10 mouse cellular contexts compared by ENCODE assay signal in genomic region chr3:84580716-84581115, GRCm38 (mm10). TPM values are rescaled to one million over a fixed set of nuclear protein-coding genes. Genes with fewer than 3 reads are reported as not detected.
DNase-seq lines count a peak whose midpoint lies in the region; ATAC-seq and TF ChIP-seq lines count a peak whose summit lies in the region.
"Had no signal": no experiment of that assay in that cellular context is flagged by ENCODE, and none has a peak within 500 bp of the region (broad histone marks: within the 10 kb centered on the region; RNA-seq: fewer than 3 reads in every experiment).

No protein-coding gene starts in this region.

- peak overlapping the region; percentile 83 for H3K4me3 ChIP-seq in gastrocnemius, adult 2 months
- no peak overlapping the region for H3K4me3 ChIP-seq in midbrain, embryonic 11.5 days (ENCODE audit: low read depth, low read length)
- no peak overlapping the region for H3K4me3 ChIP-seq in midbrain, embryonic 10.5 days
- H3K4me3 ChIP-seq in liver, embryonic 13.5 days (replicated peaks) = peak overlapping the region; percentile 70
- peak overlapping the region; percentile 88 for H3K4me3 ChIP-seq in stomach, embryonic 16.5 days (replicated peaks; ENCODE audit: low read length)

- peaks cover 14% of the 10 kb centered on the region for H3K4me1 ChIP-seq in midbrain, embryonic 11.5 days (ENCODE audit: control insufficient read depth, insufficient read depth, low read length)
- peaks cover 33% of the 10 kb centered on the region for H3K4me1 ChIP-seq in midbrain, embryonic 10.5 days
- H3K4me1 ChIP-seq in liver, embryonic 13.5 days (replicated peaks) = peaks cover 36% of the 10 kb centered on the region
- H3K4me1 ChIP-seq in stomach, embryonic 16.5 days (ENCODE audit: control insufficient read depth, insufficient read depth, low read length) = peaks cover 11% of the 10 kb centered on the region

- 69% methylated on average over 4 of the region's 4 CpGs for WGBS in midbrain, embryonic 11.5 days
- 72% methylated on average over 4 of the region's 4 CpGs for WGBS in midbrain, embryonic 10.5 days
- 16% methylated on average over 4 of the region's 4 CpGs for WGBS in liver, embryonic 13.5 days (ENCODE audit: insufficient replicate concordance)
- WGBS in stomach, embryonic 16.5 days = 16% methylated on average over 4 of the region's 4 CpGs

- TF ChIP-seq CTCF in gastrocnemius, adult 2 months (IDR thresholded peaks at IDR 0.05) = no peak

- H3K9ac ChIP-seq in midbrain, embryonic 11.5 days (ENCODE audit: low read length) = no peak overlapping the region
- H3K9ac ChIP-seq in liver, embryonic 13.5 days = no peak overlapping the region
- peak overlapping the region; percentile 46; the same call in 1 of the 2 replicates for H3K9ac ChIP-seq in stomach, embryonic 16.5 days (ENCODE audit: low read length)

- H3K36me3 ChIP-seq in midbrain, embryonic 11.5 days (ENCODE audit: control insufficient read depth, insufficient read depth, low read length) = no peaks in the 10 kb centered on the region
- no peaks in the 10 kb centered on the region for H3K36me3 ChIP-seq in midbrain, embryonic 10.5 days
- H3K36me3 ChIP-seq in liver, embryonic 13.5 days = no peaks in the 10 kb centered on the region
- H3K36me3 ChIP-seq in stomach, embryonic 16.5 days (ENCODE audit: control insufficient read depth, insufficient read depth, low read length) = no peaks in the 10 kb centered on the region

- no peak overlapping the region for H3K4me2 ChIP-seq in midbrain, embryonic 11.5 days
- H3K4me2 ChIP-seq in liver, embryonic 13.5 days = peak overlapping the region; percentile 93
- H3K4me2 ChIP-seq in stomach, embryonic 16.5 days (ENCODE audit: low read depth, low read length) = peak overlapping the region; percentile 67

- no peaks in the 10 kb centered on the region for H3K27me3 ChIP-seq in midbrain, embryonic 11.5 days (ENCODE audit: control insufficient read depth, insufficient read depth, low read length)
- H3K27me3 ChIP-seq in midbrain, embryonic 10.5 days (ENCODE audit: low read depth, poor library complexity, severe bottlenecking) = 0 out of 2 replicates have a peak, but pooled peaks cover 7% of the 10 kb centered on the region
- peaks cover 2% of the 10 kb centered on the region; the same call in 1 of the 2 replicates for H3K27me3 ChIP-seq in liver, embryonic 13.5 days
- H3K27me3 ChIP-seq in stomach, embryonic 16.5 days (ENCODE audit: control insufficient read depth, insufficient read depth, low read length) = no peaks in the 10 kb centered on the region

- H3K9me3 ChIP-seq in midbrain, embryonic 11.5 days (ENCODE audit: control insufficient read depth, low read length) = no peaks in the 10 kb centered on the region
- no peaks in the 10 kb centered on the region for H3K9me3 ChIP-seq in midbrain, embryonic 10.5 days (replicated peaks)
- no peaks in the 10 kb centered on the region for H3K9me3 ChIP-seq in liver, embryonic 13.5 days (replicated peaks)
- no peaks in the 10 kb centered on the region for H3K9me3 ChIP-seq in stomach, embryonic 16.5 days (replicated peaks; ENCODE audit: control insufficient read depth, low read length)

- intact Hi-C loops in gastrocnemius, adult 2 months (cut with DNase I) = no loop called here

- no peak for ATAC-seq in midbrain, embryonic 11.5 days (ENCODE audit: low FRiP score)
- no peak for ATAC-seq in liver, embryonic 13.5 days (ENCODE audit: low read depth)
- ATAC-seq in stomach, embryonic 16.5 days (ENCODE audit: insufficient read depth, low FRiP score) = no peak
- ATAC-seq in inflammation-experienced regulatory T-cells, adult 6 months = no peak
- no peak for ATAC-seq in megakaryocyte progenitor cell, adult 5-6 weeks (replicated peaks; ENCODE audit: poor library complexity)

- DNase-seq in gastrocnemius, adult 2 months = no peak
- DNase-seq in gastrocnemius, postnatal 4 days (ENCODE audit: low spot score in 2 of 2) = no peak
- DNase-seq in midbrain, embryonic 11.5 days (ENCODE audit: low spot score, missing footprints) = peak; percentile 75
- DNase-seq in midbrain, embryonic 10.5 days (ENCODE audit: low spot score) = no peak
- no peak for DNase-seq in liver, embryonic 13.5 days
- DNase-seq: cerebellum, adult 18-20 months had no signal

- H3K27ac ChIP-seq in gastrocnemius, adult 2 months = peak overlapping the region; percentile 89; the same call in 1 of the 2 replicates
- no peak overlapping the region for H3K27ac ChIP-seq in midbrain, embryonic 11.5 days (ENCODE audit: low read depth, low read length)
- H3K27ac ChIP-seq in midbrain, embryonic 10.5 days (replicated peaks) = no peak overlapping the region
- no peak overlapping the region for H3K27ac ChIP-seq in liver, embryonic 13.5 days
- 0 out of 2 replicates have a peak overlapping the region, but pooled peaks have one; percentile 5 for H3K27ac ChIP-seq in stomach, embryonic 16.5 days (ENCODE audit: low read length)

RNA-seq across cellular contexts. Expression of gene Arfip1, which starts 1.7 kb away (rescaled TPM):
- total RNA-seq in gastrocnemius, adult 2 months (2021) = 10 to 100 TPM in 1 of 2 experiments, 1 to 10 TPM in 1; 9.2 to 11.2 TPM
- 10 to 100 TPM; 32.3 to 40.5 TPM for total RNA-seq in gastrocnemius, postnatal 4 days (2021)
- 42.6 and 44.2 TPM in 2 replicates for polyA plus RNA-seq in midbrain, embryonic 11.5 days (2014; fragmentation: Nextera tagmentation; extraction: Ambion mirVana)
- polyA plus RNA-seq in midbrain, embryonic 10.5 days (2016; fragmentation: Nextera tagmentation; extraction: Ambion mirVana) = 32.2 and 33.0 TPM in 2 replicates
- polyA plus RNA-seq in liver, embryonic 13.5 days (2015; fragmentation: Nextera tagmentation; extraction: Ambion mirVana) = 14.2 and 16.8 TPM in 2 replicates
- 72.3 and 74.1 TPM in 2 replicates for polyA plus RNA-seq in stomach, embryonic 16.5 days (2015; fragmentation: Nextera tagmentation; extraction: Ambion mirVana)
- 10 to 100 TPM; 39.9 to 47.8 (median 42.4) TPM for polyA plus RNA-seq in inflammation-experienced regulatory T-cells, adult 6 months (2017; shearing (Covaris generic))
- total RNA-seq in megakaryocyte progenitor cell, adult 5-6 weeks (2015) = 20.8 and 21.3 TPM in 2 replicates
- 32.4 and 33.8 TPM in 2 replicates for total RNA-seq in megakaryocyte progenitor cell, adult 5-6 weeks (2017)

RNA-seq across cellular contexts. Expression of gene Tigd4, which starts 12.7 kb away (rescaled TPM):
- 10 to 100 TPM in 1 of 2 experiments, 1 to 10 TPM in 1; 6.0 to 18.3 TPM for total RNA-seq in gastrocnemius, adult 2 months (2021)
- total RNA-seq in gastrocnemius, postnatal 4 days (2021) = 10 to 100 TPM; 15.5 to 19.9 TPM
- not detected in 2 replicates for polyA plus RNA-seq in midbrain, embryonic 11.5 days (2014; fragmentation: Nextera tagmentation; extraction: Ambion mirVana)
- not detected in 2 replicates for polyA plus RNA-seq in midbrain, embryonic 10.5 days (2016; fragmentation: Nextera tagmentation; extraction: Ambion mirVana)
- 0.08 TPM in 1 of 2 replicates, not detected in the other for polyA plus RNA-seq in liver, embryonic 13.5 days (2015; fragmentation: Nextera tagmentation; extraction: Ambion mirVana)
- 0.21 and 0.31 TPM in 2 replicates for polyA plus RNA-seq in stomach, embryonic 16.5 days (2015; fragmentation: Nextera tagmentation; extraction: Ambion mirVana)
- not detected for polyA plus RNA-seq in inflammation-experienced regulatory T-cells, adult 6 months (2017; shearing (Covaris generic))
- not detected in 2 replicates for total RNA-seq in megakaryocyte progenitor cell, adult 5-6 weeks (2015)
- not detected in 2 replicates for total RNA-seq in megakaryocyte progenitor cell, adult 5-6 weeks (2017)
- polyA plus RNA-seq: C2C12 had no signal

Comparison
In these comparisons a context has a peak if more than half of its experiments do, and no peak if none do; other contexts are left out.
1. H3K27ac ChIP-seq: peak in gastrocnemius, adult 2 months (single experiment) and stomach, embryonic 16.5 days (single experiment); none in midbrain, embryonic 11.5 days (single experiment), midbrain, embryonic 10.5 days (single experiment) and liver, embryonic 13.5 days (single experiment).
2. H3K4me3 ChIP-seq: peak in gastrocnemius, adult 2 months (single experiment), liver, embryonic 13.5 days (single experiment) and stomach, embryonic 16.5 days (single experiment); none in midbrain, embryonic 11.5 days (single experiment) and midbrain, embryonic 10.5 days (single experiment).